Mouse (Mus musculus): Measurements from ENCODE around the gene Tspear. TPM values are rescaled to one million over a fixed set of nuclear protein-coding genes. Genes with fewer than 3 reads are reported as not detected.

Gene Tspear
- polyA plus RNA-seq, 1 experiment from 2014 or later, result 0.07 TPM

GRCm38 (mm10) chr10:77882553-77882952, 196.2 kb downstream of the Tspear start:
- Histone ChIP-seq H3K27ac (no peak overlapping the region), H3K4me1 (replicated peaks) (no peaks in the 10 kb centered on the region), H3K9me3 (replicated peaks) (no peaks in the 10 kb centered on the region), H3K36me3 (no peaks in the 10 kb centered on the region), H3K9ac (no peak overlapping the region), H3K4me2 (no peak overlapping the region), H3K4me3 (replicated peaks) (no peak overlapping the region), H3K27me3 (no peaks in the 10 kb centered on the region)
- ATAC-seq (ENCODE audit: low read depth) (no peak), DNase-seq (no peak)
- WGBS (ENCODE audit: insufficient replicate concordance), result 76% methylated on average over 5 of the region's 5 CpGs

- Histone ChIP-seq H3K4me3 (replicated peaks) (no peak overlapping the region), H3K4me1 (replicated peaks) (no peaks in the 10 kb centered on the region), H3K36me3 (no peaks in the 10 kb centered on the region), H3K9me3 (replicated peaks) (no peaks in the 10 kb centered on the region), H3K4me2 (no peak overlapping the region), H3K9ac (no peak overlapping the region), H3K27me3 (no peaks in the 10 kb centered on the region), H3K27ac (no peak overlapping the region)
- no peak for DNase-seq
- WGBS (ENCODE audit: insufficient replicate concordance), result 47% methylated on average over 12 of the region's 12 CpGs
- no peak for ATAC-seq (ENCODE audit: low read depth)
Observed at GRCm38 (mm10) chr10:77886007-77886747, 199.8 kb downstream of the Tspear start.

GRCm38 (mm10) chr10:77890987-77891565, 204.7 kb downstream of the Tspear start:
- no peak overlapping the region for H3K9ac ChIP-seq
- no peaks in the 10 kb centered on the region for H3K27me3 ChIP-seq
- DNase-seq (no peak), ATAC-seq (ENCODE audit: low read depth) (no peak)
- no peaks in the 10 kb centered on the region for H3K9me3 ChIP-seq (replicated peaks)
- H3K36me3 ChIP-seq, result no peaks in the 10 kb centered on the region
- no peak overlapping the region for H3K4me2 ChIP-seq
- no peak overlapping the region for H3K27ac ChIP-seq
- WGBS (ENCODE audit: insufficient replicate concordance), result 57% methylated on average over 8 of the region's 8 CpGs
- no peak overlapping the region for H3K4me3 ChIP-seq (replicated peaks)
- H3K4me1 ChIP-seq (replicated peaks), result no peaks in the 10 kb centered on the region

DNA sequence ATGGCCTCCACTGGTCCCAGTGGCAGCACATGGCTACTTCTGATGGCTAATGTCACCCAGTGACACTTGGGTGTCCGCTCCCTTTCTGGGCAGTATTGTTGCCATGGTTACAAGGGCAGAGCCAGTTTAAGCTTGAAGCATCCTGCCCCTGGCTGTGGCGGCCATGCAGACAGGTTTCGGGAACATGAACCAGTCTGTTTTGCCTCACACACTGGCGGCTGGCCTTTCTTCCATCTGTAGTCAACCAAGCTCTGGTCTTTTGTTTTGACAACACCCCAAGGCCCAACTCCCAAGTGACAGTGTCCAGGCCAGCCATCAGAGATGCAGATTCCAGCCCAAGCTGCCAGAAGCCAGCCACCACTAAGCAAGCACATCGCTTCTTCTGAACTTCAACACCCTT, 209.2 kb downstream of the Tspear start:
- 61% methylated on average over 5 of the region's 5 CpGs for WGBS (ENCODE audit: insufficient replicate concordance)
- no peak for DNase-seq
- no peak for ATAC-seq (ENCODE audit: low read depth)
- H3K27ac ChIP-seq, result no peak overlapping the region
- H3K4me2 ChIP-seq, result no peak overlapping the region
- no peaks in the 10 kb centered on the region for H3K4me1 ChIP-seq (replicated peaks)
- no peaks in the 10 kb centered on the region for H3K36me3 ChIP-seq
- no peak overlapping the region for H3K4me3 ChIP-seq (replicated peaks)
- H3K27me3 ChIP-seq, result peaks cover 1% of the 10 kb centered on the region; the same call in 1 of the 2 replicates
- no peaks in the 10 kb centered on the region for H3K9me3 ChIP-seq (replicated peaks)
- H3K9ac ChIP-seq, result no peak overlapping the region

GRCm38 (mm10) chr10:77900126-77900525, 213.8 kb downstream of the Tspear start:
- H3K9ac ChIP-seq, result no peak overlapping the region
- H3K4me2 ChIP-seq, result peak overlapping the region; percentile 72
- no peak overlapping the region for H3K4me3 ChIP-seq (replicated peaks)
- H3K27me3 ChIP-seq, result peaks cover 28% of the 10 kb centered on the region
- WGBS (ENCODE audit: insufficient replicate concordance), result 64% methylated on average over 7 of the region's 7 CpGs
- no peaks in the 10 kb centered on the region for H3K9me3 ChIP-seq (replicated peaks)
- H3K4me1 ChIP-seq (replicated peaks), result peaks cover 17% of the 10 kb centered on the region
- peak overlapping the region; percentile 43 for H3K27ac ChIP-seq
- no peak for DNase-seq
- peak; percentile 32 for ATAC-seq (ENCODE audit: low read depth)
- no peaks in the 10 kb centered on the region for H3K36me3 ChIP-seq

- Histone ChIP-seq H3K4me1 (replicated peaks) (peaks cover 17% of the 10 kb centered on the region), H3K9ac (peak overlapping the region; percentile 65; the same call in 1 of the 2 replicates), H3K4me3 (replicated peaks) (peak overlapping the region; percentile 60), H3K36me3 (no peaks in the 10 kb centered on the region), H3K27me3 (peaks cover 28% of the 10 kb centered on the region), H3K4me2 (peak overlapping the region; percentile 72), H3K9me3 (replicated peaks) (no peaks in the 10 kb centered on the region), H3K27ac (peak overlapping the region; percentile 43)
- DNase-seq (no peak), ATAC-seq (ENCODE audit: low read depth) (no peak)
- WGBS (ENCODE audit: insufficient replicate concordance), result 77% methylated on average over 27 of the region's 27 CpGs
Observed at GRCm38 (mm10) chr10:77900903-77901818, 214.8 kb downstream of the Tspear start.

DNA sequence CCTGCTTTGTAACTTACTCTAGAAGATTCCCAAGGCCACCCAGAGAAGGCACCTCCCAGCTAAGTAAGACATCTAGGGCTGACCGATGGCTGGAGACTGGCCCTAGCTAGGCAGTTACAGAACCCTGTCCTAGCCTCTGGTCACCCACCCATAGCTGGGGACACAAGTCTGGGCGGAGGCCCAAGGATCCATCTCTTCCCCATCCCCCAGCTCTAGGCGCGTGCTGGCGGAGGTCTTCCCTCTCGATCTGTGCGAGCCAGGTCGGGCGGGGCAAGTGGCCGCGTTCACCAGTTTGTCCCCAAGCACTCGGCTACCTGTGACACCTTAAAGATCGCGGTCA, 215.5 kb downstream of the Tspear start:
- peak overlapping the region; percentile 65 for H3K9ac ChIP-seq
- DNase-seq, result no peak
- peak overlapping the region; percentile 72 for H3K4me2 ChIP-seq
- peak overlapping the region; percentile 53; the same call in 1 of the 2 replicates for H3K27ac ChIP-seq
- 3% methylated on average over 14 of the region's 14 CpGs for WGBS (ENCODE audit: insufficient replicate concordance)
- H3K27me3 ChIP-seq, result peaks cover 28% of the 10 kb centered on the region
- H3K9me3 ChIP-seq (replicated peaks), result no peaks in the 10 kb centered on the region
- no peaks in the 10 kb centered on the region for H3K36me3 ChIP-seq
- 0 out of 2 replicates have a peak, but pooled peaks have one; percentile 8 for ATAC-seq (ENCODE audit: low read depth)
- H3K4me1 ChIP-seq (replicated peaks), result peaks cover 17% of the 10 kb centered on the region
- peak overlapping the region; percentile 60 for H3K4me3 ChIP-seq (replicated peaks)

GRCm38 (mm10) chr10:77902211-77902893, 216.0 kb downstream of the Tspear start, which contains the start of gene Lrrc3:
Lrrc3 (minus strand) TSS chr10:77902536.
- WGBS (ENCODE audit: insufficient replicate concordance), result under 1% methylated on average over 44 of the region's 46 CpGs
- Histone ChIP-seq H3K27ac (peak within 1 kb of the TSS; percentile 53; the same call in 1 of the 2 replicates), H3K36me3 (no peaks in the 10 kb centered on the region), H3K4me3 (replicated peaks) (peak within 1 kb of the TSS; percentile 60), H3K27me3 (peaks cover 28% of the 10 kb centered on the region), H3K9me3 (replicated peaks) (no peaks in the 10 kb centered on the region), H3K4me1 (replicated peaks) (peaks cover 17% of the 10 kb centered on the region), H3K9ac (peak within 1 kb of the TSS; percentile 65), H3K4me2 (peak within 1 kb of the TSS; percentile 72)
- peak; percentile 32 for DNase-seq
- ATAC-seq (ENCODE audit: low read depth), result peak; percentile 65

- peak; percentile 22 for DNase-seq
- H3K4me2 ChIP-seq, result peak overlapping the region; percentile 72
- no peaks in the 10 kb centered on the region for H3K9me3 ChIP-seq (replicated peaks)
- H3K36me3 ChIP-seq, result no peaks in the 10 kb centered on the region
- peaks cover 28% of the 10 kb centered on the region for H3K27me3 ChIP-seq
- WGBS (ENCODE audit: insufficient replicate concordance), result 7% methylated on average over 35 of the region's 35 CpGs
- no peak overlapping the region for H3K9ac ChIP-seq
- ATAC-seq (ENCODE audit: low read depth), result peak; percentile 63
- H3K27ac ChIP-seq, result no peak overlapping the region
- peak overlapping the region; percentile 60 for H3K4me3 ChIP-seq (replicated peaks)
- peaks cover 17% of the 10 kb centered on the region for H3K4me1 ChIP-seq (replicated peaks)
Observed at GRCm38 (mm10) chr10:77902894-77903715, 216.7 kb downstream of the Tspear start.

GRCm38 (mm10) chr10:77912605-77913004, 226.2 kb downstream of the Tspear start:
- no peak overlapping the region for H3K9ac ChIP-seq
- H3K9me3 ChIP-seq (replicated peaks), result no peaks in the 10 kb centered on the region
- H3K4me2 ChIP-seq, result no peak overlapping the region
- H3K36me3 ChIP-seq, result no peaks in the 10 kb centered on the region
- H3K27ac ChIP-seq, result no peak overlapping the region
- DNase-seq, result no peak
- no peak overlapping the region for H3K4me3 ChIP-seq (replicated peaks)
- no peaks in the 10 kb centered on the region for H3K4me1 ChIP-seq (replicated peaks)
- no peaks in the 10 kb centered on the region for H3K27me3 ChIP-seq
- ATAC-seq (ENCODE audit: low read depth), result no peak
- 56% methylated on average over 7 of the region's 7 CpGs for WGBS (ENCODE audit: insufficient replicate concordance)
